Comparison of ENCODE assay signal across 8 mouse cellular contexts in the genomic region with DNA sequence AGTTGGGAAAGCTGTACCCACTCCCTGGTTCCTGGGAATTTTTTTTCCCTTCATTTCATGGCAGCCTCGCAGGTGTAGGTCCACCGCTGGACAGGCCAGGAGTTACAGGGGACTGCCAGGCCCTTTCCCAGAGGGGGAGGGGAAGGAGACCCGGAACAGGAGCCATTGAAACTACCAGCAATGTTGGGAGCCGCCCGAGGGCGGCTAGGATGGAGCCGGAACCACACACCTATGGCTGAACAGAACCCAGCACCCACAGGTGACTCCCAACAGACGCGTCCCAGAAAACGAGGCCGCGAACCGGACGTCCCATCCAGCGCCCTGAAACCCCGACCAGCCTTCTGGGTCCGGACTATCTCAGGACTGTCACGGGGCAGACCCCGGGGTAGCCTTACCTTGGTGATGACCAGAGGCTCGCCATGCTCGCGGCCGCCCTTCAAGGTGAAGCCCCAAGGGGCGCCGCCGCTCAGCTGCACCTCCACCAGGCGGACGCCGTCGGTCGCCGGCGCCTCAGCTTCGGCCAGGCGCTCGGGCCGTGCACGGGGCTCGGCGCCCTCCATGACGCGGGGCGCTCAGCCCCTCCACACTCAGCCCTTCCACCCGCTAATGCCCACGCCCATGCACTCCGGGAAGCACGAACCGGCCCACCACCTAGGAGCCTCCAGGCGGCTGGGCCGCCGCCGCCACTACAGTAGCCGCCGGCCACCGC. TPM values are rescaled to one million over a fixed set of nuclear protein-coding genes. Genes with fewer than 3 reads are reported as not detected.
DNase-seq lines count a peak whose midpoint lies in the region; ATAC-seq and TF ChIP-seq lines count a peak whose summit lies in the region.

A gene (minus strand): TSS at position 575 of the 709 bp plus-strand sequence.

- TF ChIP-seq POLR2A in thymus, adult 2 months (IDR thresholded peaks at IDR 0.05; ENCODE audit: control insufficient read depth, extremely low read depth, insufficient read depth, low read length, poor library complexity), result no peak

- H3K27me3 ChIP-seq in thymus, adult 2 months (ENCODE audit: control insufficient read depth, insufficient read depth, low read length), result no peaks in the 10 kb centered on the region
- peaks cover 31% of the 10 kb centered on the region for H3K27me3 ChIP-seq in embryonic facial prominence, embryonic 14.5 days (replicated peaks; ENCODE audit: control insufficient read depth, insufficient read depth, low read length)
- H3K27me3 ChIP-seq in hindbrain, embryonic 12.5 days, result peaks cover 43% of the 10 kb centered on the region

- H3K9ac ChIP-seq in embryonic facial prominence, embryonic 14.5 days (ENCODE audit: low read depth, low read length), result peak within 1 kb of the TSS; percentile 72
- H3K9ac ChIP-seq in hindbrain, embryonic 12.5 days, result peak within 1 kb of the TSS; percentile 53

- H3K9me3 ChIP-seq in embryonic facial prominence, embryonic 14.5 days (ENCODE audit: control insufficient read depth, low read length), result no peaks in the 10 kb centered on the region
- H3K9me3 ChIP-seq in hindbrain, embryonic 12.5 days (replicated peaks), result no peaks in the 10 kb centered on the region

- no peaks in the 10 kb centered on the region for H3K36me3 ChIP-seq in thymus, adult 2 months (ENCODE audit: control insufficient read depth, insufficient read depth, low read length)
- no peaks in the 10 kb centered on the region for H3K36me3 ChIP-seq in embryonic facial prominence, embryonic 14.5 days (ENCODE audit: control insufficient read depth, insufficient read depth, low read length)
- H3K36me3 ChIP-seq in hindbrain, embryonic 12.5 days, result no peaks in the 10 kb centered on the region

- WGBS in thymus, adult 2 months, result 5% methylated on average over 55 of the region's 55 CpGs
- WGBS in embryonic facial prominence, embryonic 14.5 days, result 22% methylated on average over 14 of the region's 55 CpGs
- 19% methylated on average over 51 of the region's 55 CpGs for WGBS in hindbrain, embryonic 12.5 days

- peak within 1 kb of the TSS; percentile 19 for H3K4me3 ChIP-seq in thymus, adult 2 months (ENCODE audit: control insufficient read depth, insufficient read depth, low read length)
- peak within 1 kb of the TSS; percentile 60 for H3K4me3 ChIP-seq in embryonic facial prominence, embryonic 14.5 days (ENCODE audit: low read depth, low read length)
- peak within 1 kb of the TSS; percentile 57 for H3K4me3 ChIP-seq in hindbrain, embryonic 12.5 days

- intact Hi-C loops in left cerebral cortex, postnatal 10 days (cut with DNase I), result no loop called here

- DNase-seq in thymus, adult 2 months, result no peak
- no peak for DNase-seq in thymus, postnatal 25 days
- DNase-seq in embryonic facial prominence, embryonic 14.5 days (ENCODE audit: low spot score), result no peak
- DNase-seq in left cerebral cortex, postnatal 10 days (ENCODE audit: extremely low spot score in 1 of 2, low spot score in 2 of 2), result peak in 1 of 2 experiments; percentile 28
- DNase-seq in lung, postnatal 36 days, result peak; percentile 41
- no peak for DNase-seq in thymus, postnatal 14 days
- no peak for DNase-seq in gastrocnemius, postnatal 25 days

- no peaks in the 10 kb centered on the region for H3K4me1 ChIP-seq in thymus, adult 2 months (replicated peaks; ENCODE audit: control insufficient read depth, insufficient read depth, low read length)
- H3K4me1 ChIP-seq in embryonic facial prominence, embryonic 14.5 days (ENCODE audit: control insufficient read depth, insufficient read depth, low read length), result no peaks in the 10 kb centered on the region
- H3K4me1 ChIP-seq in hindbrain, embryonic 12.5 days, result no peaks in the 10 kb centered on the region

- no peak for TF ChIP-seq CTCF in thymus, adult 2 months (IDR thresholded peaks at IDR 0.05; ENCODE audit: borderline replicate concordance, control insufficient read depth, extremely low read depth, insufficient read depth, low read length, poor library complexity)

- peak; percentile 88 for ATAC-seq in embryonic facial prominence, embryonic 14.5 days (ENCODE audit: low read depth)
- peak; percentile 89 for ATAC-seq in hindbrain, embryonic 12.5 days (ENCODE audit: low FRiP score)

- peak within 1 kb of the TSS; percentile 62 for H3K4me2 ChIP-seq in embryonic facial prominence, embryonic 14.5 days (ENCODE audit: low read depth, low read length)
- peak within 1 kb of the TSS; percentile 66 for H3K4me2 ChIP-seq in hindbrain, embryonic 12.5 days (replicated peaks)

- no peak within 1 kb of the TSS for H3K27ac ChIP-seq in thymus, adult 2 months (ENCODE audit: control insufficient read depth, insufficient read depth, low read length)
- no peak within 1 kb of the TSS for H3K27ac ChIP-seq in embryonic facial prominence, embryonic 14.5 days (replicated peaks; ENCODE audit: low read depth, low read length)
- no peak within 1 kb of the TSS for H3K27ac ChIP-seq in hindbrain, embryonic 12.5 days

RNA-seq across cellular contexts. Expression of the gene that starts here (rescaled TPM):
- 1.3 and 1.5 TPM in 2 replicates for polyA plus RNA-seq in thymus, adult 2 months (2012; rRNA removed)
- 7.6 and 9.5 TPM in 2 replicates for polyA plus RNA-seq in embryonic facial prominence, embryonic 14.5 days (2014; fragmentation: Nextera tagmentation; extraction: Ambion mirVana)
- 25.5 and 28.6 TPM in 2 replicates for polyA plus RNA-seq in hindbrain, embryonic 12.5 days (2016; fragmentation: Nextera tagmentation; extraction: Ambion mirVana)
- 100 to 1,000 TPM; 178 to 182 TPM for total RNA-seq in left cerebral cortex, postnatal 10 days (2021)
- total RNA-seq in gastrocnemius, postnatal 25 days (2021), result 1 to 10 TPM; 1.2 to 1.8 TPM

Comparison
In these comparisons a context has a peak if more than half of its experiments do, and no peak if none do; other contexts are left out.
1. RNA of the gene that starts here (total RNA-seq): 178 to 182 TPM in left cerebral cortex, postnatal 10 days; 1.2 to 1.8 TPM in gastrocnemius, postnatal 25 days; every median in the first group is over 10 times any median in the second.
2. Peak in every context shown above with its lines, with median percentiles within 50 percentile points of each other: H3K4me3 ChIP-seq.